Mouse (Mus musculus) heart, postnatal 0 days (tissue): ENCODE measurements around the gene Svs3b.

Experiments used
- CTCF ChIP-seq: IDR thresholded peaks from 2 replicates; pipeline ENCODE4 v1.5.1; 2016; ENCODE audit warnings: antibody characterized with exemption, control low read depth, low read depth
- EP300 ChIP-seq: IDR thresholded peaks from 2 replicates; pipeline ENCODE4 v1.6.1; 2016; ENCODE audit warnings: antibody characterized with exemption, low read depth

DNA sequence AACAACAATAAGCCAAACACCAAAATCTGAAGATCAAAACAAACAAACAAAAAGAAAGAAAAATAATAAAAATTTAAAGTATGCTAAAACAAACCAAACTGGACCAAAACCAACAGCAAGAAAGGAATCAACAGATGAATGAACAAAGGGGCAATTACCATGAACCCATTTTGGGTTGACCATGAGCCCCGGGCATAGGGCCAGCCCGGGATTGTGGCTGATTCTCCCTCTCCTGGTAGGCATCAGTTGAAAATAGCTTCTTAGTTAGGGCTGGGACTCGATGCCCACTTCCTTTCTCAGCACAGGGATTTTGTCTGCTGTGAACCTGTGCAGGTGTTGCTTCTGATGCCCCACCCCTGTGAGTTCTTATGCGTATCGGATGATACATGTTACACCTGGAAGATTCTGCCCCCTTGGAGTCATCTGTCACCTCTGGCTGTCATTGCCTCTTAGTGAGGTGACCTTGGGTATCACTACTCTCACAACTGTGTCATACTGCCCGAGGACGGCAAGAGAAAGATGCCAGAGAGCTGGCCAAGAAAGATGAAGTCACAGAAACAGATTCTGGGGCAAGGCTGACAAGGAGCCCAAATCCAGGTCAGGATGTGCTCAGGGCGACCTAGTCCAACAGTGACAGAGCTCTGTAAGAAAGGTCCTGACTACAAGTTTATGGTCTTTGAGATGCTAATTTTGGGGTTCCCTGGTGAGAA lies 27.9 kb downstream of the Svs3b start:
- TF ChIP-seq CTCF (no peak), EP300 (no peak)
